Mouse (Mus musculus) right cerebral cortex, adult 18-20 months (tissue): ENCODE data around the gene Gm49378.
A peak's percentile ranks its signal among the peaks of the same experiment; 100 is the strongest.

Experiments used
- DNase-seq: peaks from one replicate; pipeline ENCODE4 v3.0.0; 2022; ENCODE audit warnings: mixed read lengths

Gene Gm49378

DNA sequence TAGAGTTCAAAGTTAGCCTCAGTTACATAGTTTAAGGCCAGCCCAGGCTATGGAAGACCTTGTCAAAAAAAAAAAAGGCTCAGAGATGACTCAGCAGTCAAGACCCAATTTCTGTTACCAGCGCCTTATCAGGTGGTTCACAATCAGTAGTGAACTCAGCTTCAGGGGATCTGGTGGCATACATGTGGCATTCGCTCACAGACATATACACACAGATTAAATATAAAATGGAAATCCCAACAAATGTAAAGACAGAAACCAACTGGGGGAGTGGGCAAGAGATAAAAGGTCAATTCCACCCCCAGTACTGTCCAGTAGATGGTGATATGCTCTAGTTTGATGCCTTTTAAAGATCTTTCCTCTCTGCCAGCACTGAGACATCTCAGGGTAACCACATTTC is 51.5 kb downstream of the Gm49378 start:
- DNase-seq: no peak

- DNase-seq: no peak
Observed at GRCm38 (mm10) chr14:55585566-55585960, 52.1 kb downstream of the Gm49378 start.

DNA sequence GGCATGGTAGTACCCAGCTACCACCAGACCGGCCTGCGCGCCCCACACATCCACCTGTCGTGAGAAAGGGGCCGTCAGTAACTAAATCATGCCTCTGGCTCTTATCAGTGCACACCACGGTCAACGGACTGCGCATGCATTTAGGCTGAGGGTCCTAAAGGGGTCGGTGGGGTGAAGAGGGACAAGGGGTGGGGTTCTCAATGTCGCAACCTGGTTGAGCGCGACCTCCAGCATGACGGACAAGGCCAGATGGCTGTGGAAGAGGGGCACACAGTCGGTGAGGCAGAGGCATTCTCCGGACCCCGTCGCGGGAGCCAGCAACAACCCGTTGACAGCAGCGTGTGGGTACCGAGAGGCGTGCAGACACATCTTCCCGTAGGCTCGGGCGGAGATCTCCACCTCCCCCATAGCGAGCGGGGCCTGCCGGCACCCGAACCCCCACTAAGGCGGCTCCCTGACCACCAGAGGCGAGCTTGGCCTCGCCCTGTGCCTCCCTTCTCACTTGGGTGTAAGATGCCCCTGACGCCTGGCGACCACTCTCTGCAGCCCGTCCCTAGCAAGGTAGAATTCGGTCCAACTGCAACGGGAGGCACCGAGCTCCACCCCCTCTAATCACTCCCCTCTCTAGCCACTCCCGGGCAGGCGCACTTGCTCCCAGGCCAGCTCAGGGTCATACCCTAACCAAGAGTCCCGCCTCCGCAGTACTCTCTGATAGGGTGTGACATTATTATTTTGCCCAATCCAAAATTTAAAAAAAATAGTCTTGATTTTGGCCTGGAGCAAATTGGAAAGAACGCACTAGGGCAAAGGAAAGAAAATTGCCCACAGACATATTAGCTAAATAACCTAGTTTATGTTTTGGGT is 52.8 kb downstream of the Gm49378 start, which contains the start of gene Emc9:
Emc9 (minus strand) TSS at position 601 of the 864 bp plus-strand sequence.
- peak; percentile 71 for DNase-seq

DNA sequence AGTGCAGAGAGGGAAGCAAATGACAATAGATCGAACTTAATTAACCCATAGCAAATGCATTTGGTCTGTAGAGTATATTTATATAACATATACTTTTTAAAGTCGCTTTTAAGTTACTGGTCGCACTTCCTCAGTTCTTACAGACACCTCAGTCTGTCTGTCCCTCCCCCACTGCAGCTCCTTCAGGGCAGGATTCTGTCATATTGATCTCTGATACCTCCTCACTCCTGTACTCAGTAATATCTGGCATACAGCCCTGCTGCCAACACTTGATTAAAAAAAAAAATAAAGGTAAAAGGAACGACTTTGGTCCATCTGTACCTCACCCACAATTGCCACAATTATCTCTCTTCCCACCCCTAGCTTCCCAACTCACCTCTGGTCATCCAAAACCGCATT is 53.4 kb downstream of the Gm49378 start:
- no peak for DNase-seq

GRCm38 (mm10) chr14:55581981-55582681 is 55.6 kb downstream of the Gm49378 start:
- no peak for DNase-seq

- DNase-seq: no peak
Observed at GRCm38 (mm10) chr14:55580731-55581130, 57.0 kb downstream of the Gm49378 start.

DNA sequence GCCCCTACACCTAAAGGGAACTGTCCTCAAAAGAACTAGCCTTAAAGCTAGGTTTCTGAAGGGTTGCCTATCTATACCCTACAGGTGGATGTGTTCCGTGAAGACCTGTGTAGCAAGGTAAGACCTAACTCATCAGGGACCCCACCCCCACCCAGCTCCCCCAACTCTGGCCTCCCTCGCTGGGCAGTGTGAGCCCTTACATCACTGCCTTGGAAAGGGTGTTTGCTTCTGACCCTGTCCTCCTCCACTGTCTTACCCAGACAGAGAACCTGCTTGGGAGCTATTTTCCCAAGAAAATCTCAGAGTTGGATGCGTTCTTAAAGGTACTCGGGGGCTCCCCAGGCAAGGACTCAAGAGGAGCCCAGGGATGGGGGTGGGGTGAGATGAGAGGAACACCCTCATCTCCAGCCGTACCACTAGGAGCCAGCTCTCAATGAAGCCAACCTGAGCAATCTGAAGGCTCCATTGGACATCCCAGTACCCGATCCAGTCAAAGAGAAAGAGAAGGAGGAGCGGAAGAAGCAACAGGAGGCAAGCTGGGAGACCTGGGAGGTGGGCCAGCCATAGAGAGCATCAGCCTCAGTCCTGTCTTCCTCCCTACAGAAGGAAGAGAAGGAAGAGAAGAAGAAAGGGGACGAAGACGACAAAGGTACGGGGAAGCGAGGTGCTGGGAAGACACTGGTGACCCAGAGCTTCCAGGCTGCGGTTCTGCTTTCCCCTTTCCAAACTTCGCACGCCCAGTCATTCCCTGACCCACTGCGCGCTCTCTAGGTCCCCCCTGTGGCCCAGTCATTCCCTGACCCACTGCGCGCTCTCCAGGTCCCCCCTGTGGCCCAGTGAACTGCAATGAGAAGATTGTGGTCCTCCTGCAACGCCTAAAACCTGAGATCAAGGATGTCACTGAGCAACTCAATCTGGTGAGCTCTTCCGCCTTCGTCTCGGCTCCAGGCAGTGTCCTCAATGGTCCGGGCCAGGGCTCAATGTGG is 57.9 kb downstream of the Gm49378 start:
- DNase-seq: no peak
